Mouse (Mus musculus) heart, embryonic 15.5 days (tissue): Measurements from ENCODE around the gene Adgre5. TPM values are rescaled to one million over a fixed set of nuclear protein-coding genes. Genes with fewer than 3 reads are reported as not detected.

Source experiments
- ATAC-seq: fragments of 200-750 bp; cut with Nextera tagmentation; replicated peaks from 2 replicates; pipeline ENCODE4 v1.8.0; 2017; ENCODE audit warnings: low read depth, moderate TSS enrichment; ENCODE audit not compliant: insufficient number of reproducible peaks, insufficient read depth, low FRiP score
- H3K27ac ChIP-seq: fragments of 300-500 bp; sonication (generic); 2 replicates; pipeline ENCODE4 v1.5.1; 2015; ENCODE audit warnings: mild to moderate bottlenecking, inconsistent platforms
- H3K27me3 ChIP-seq: fragments of 300-500 bp; sonication (generic); 2 replicates; pipeline ENCODE4 v1.6.1; 2015; ENCODE audit warnings: inconsistent platforms
- H3K36me3 ChIP-seq: fragments of 300-500 bp; sonication (generic); 2 replicates; pipeline ENCODE4 v1.6.1; 2015; ENCODE audit warnings: mild to moderate bottlenecking, inconsistent platforms
- H3K4me1 ChIP-seq: fragments of 300-500 bp; sonication (generic); replicated peaks from 2 replicates; pipeline ENCODE4 v1.6.1; 2015; ENCODE audit warnings: inconsistent platforms
- H3K4me2 ChIP-seq: fragments of 300-500 bp; sonication (generic); 2 replicates; pipeline ENCODE4 v1.6.1; 2015; ENCODE audit warnings: inconsistent platforms, mild to moderate bottlenecking, moderate library complexity
- H3K4me3 ChIP-seq: fragments of 300-500 bp; sonication (generic); 2 replicates; pipeline ENCODE4 v1.5.1; 2015; ENCODE audit warnings: mild to moderate bottlenecking, inconsistent platforms
- H3K9ac ChIP-seq: fragments of 300-500 bp; sonication (generic); 2 replicates; pipeline ENCODE4 v1.6.1; 2015; ENCODE audit warnings: mild to moderate bottlenecking, inconsistent platforms
- H3K9me3 ChIP-seq: fragments of 300-500 bp; sonication (generic); replicated peaks from 2 replicates; pipeline ENCODE4 v1.6.1; 2016; ENCODE audit warnings: inconsistent platforms
- WGBS: fragments of 180-500 bp; shearing (Covaris S2); methylation state at CpG from one replicate; pipeline ENCODE4 v1.1.7; 2015; ENCODE audit warnings: mixed read lengths; 5-methylcytosine and 5-hydroxymethylcytosine counted together
- polyA plus RNA-seq: library from polyadenylated mRNA; unstranded; fragments of >200 nt; fragmentation: Nextera tagmentation; extraction: Ambion mirVana; gene quantifications from 2 replicates; pipeline ENCODE4 v1.2.1, GENCODE M21; 2015

Adgre5 gene
- polyA plus RNA-seq, 1 experiment from 2014 or later, result 31.2 TPM

- Histone ChIP-seq H3K27me3 (no peaks in the 10 kb centered on the region), H3K9me3 (no peaks in the 10 kb centered on the region), H3K4me2 (no peak overlapping the region), H3K4me1 (peaks cover 20% of the 10 kb centered on the region), H3K4me3 (no peak overlapping the region), H3K36me3 (no peaks in the 10 kb centered on the region), H3K9ac (no peak overlapping the region), H3K27ac (peak overlapping the region; percentile 94)
- ATAC-seq, result no peak
- WGBS, result 82% methylated on average over 9 of the region's 9 CpGs
These were observed 8.1 kb upstream of the Adgre5 start for GRCm38 (mm10) chr8:83749265-83749664.

DNA sequence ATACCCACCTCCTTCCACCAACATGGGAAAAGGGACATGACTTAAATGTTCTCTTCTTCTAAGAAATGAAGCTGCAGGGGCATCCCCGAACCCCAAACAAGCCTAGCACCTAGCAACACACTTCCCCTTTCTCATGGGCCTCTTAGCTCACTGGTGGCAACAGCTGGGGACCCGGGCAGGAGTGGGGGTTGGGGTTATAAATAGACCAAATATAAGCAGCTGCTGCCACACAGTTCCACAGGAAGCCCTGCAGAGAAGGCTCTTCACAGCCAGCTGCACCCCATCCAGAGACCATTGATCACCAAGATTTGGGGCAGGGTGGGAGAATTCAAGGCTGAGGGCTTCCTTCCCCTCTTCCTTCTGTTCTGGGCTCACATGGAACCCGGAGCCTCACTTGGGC, 7.6 kb upstream of the Adgre5 start:
- Histone ChIP-seq H3K27me3 (no peaks in the 10 kb centered on the region), H3K36me3 (no peaks in the 10 kb centered on the region), H3K9ac (no peak overlapping the region; the same call in 1 of the 2 replicates), H3K27ac (peak overlapping the region; percentile 94), H3K4me2 (peak overlapping the region; percentile 82), H3K4me3 (no peak overlapping the region), H3K9me3 (no peaks in the 10 kb centered on the region), H3K4me1 (peaks cover 20% of the 10 kb centered on the region)
- WGBS, result 37% methylated on average over 3 of the region's 3 CpGs
- peak; percentile 43; the same call in 1 of the 2 replicates for ATAC-seq

GRCm38 (mm10) chr8:83747661-83748346, 6.7 kb upstream of the Adgre5 start:
- Histone ChIP-seq H3K27me3 (no peaks in the 10 kb centered on the region), H3K4me2 (peak overlapping the region; percentile 82), H3K9me3 (no peaks in the 10 kb centered on the region), H3K27ac (peak overlapping the region; percentile 94), H3K4me1 (peaks cover 20% of the 10 kb centered on the region), H3K36me3 (no peaks in the 10 kb centered on the region), H3K4me3 (peak overlapping the region; percentile 51), H3K9ac (peak overlapping the region; percentile 64)
- ATAC-seq, result peak; percentile 88
- WGBS, result under 1% methylated on average over 28 of the region's 28 CpGs

DNA sequence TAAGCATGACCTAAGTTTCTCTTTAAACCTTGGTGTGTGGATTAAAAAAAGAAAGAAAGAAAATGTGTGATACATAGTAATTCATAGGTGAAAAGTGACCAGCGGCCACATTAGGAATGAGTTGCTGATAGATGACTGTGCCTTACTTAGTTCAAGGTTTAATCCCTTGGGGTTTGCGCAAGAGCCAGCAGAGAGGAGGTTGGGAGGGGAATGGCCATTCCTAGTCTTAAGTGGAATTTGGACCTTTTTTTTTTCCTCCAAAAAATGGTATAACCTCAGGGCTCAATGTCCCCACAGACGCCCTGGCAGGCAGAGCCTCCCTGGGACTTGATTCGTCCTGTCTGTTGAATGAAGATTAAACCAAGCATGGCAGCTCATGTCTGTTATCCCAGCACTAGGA, 2.9 kb upstream of the Adgre5 start:
- H3K27me3 ChIP-seq, result no peaks in the 10 kb centered on the region
- no peak overlapping the region for H3K27ac ChIP-seq
- H3K4me3 ChIP-seq, result no peak overlapping the region
- H3K4me2 ChIP-seq, result no peak overlapping the region
- no peak overlapping the region for H3K9ac ChIP-seq
- H3K9me3 ChIP-seq, result no peaks in the 10 kb centered on the region
- 77% methylated on average over 4 of the region's 4 CpGs for WGBS
- ATAC-seq, result no peak
- peaks cover 38% of the 10 kb centered on the region for H3K4me1 ChIP-seq
- no peaks in the 10 kb centered on the region for H3K36me3 ChIP-seq

DNA sequence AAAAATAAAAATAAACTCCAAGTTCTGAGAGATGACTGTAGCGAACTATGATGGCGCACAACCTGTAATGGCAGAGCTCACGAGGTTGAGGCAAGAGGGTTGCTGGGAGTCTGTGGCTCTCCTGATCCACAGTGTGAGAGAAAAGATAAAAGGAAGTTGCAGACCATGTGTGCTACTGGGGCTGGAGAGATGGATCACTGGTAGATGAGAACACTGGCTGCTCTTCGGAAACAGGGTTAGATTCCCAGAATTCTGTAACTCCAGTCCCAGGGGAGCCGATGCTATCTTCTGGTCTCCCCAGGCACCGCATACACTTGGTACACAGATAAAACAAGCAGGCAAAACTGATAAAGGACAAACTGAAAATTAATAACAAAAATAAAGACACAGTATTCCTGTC, 1.8 kb upstream of the Adgre5 start:
- Histone ChIP-seq H3K4me1 (peaks cover 35% of the 10 kb centered on the region), H3K4me2 (no peak overlapping the region), H3K27ac (no peak overlapping the region), H3K36me3 (no peaks in the 10 kb centered on the region), H3K9ac (no peak overlapping the region), H3K4me3 (no peak overlapping the region), H3K27me3 (no peaks in the 10 kb centered on the region), H3K9me3 (no peaks in the 10 kb centered on the region)
- WGBS, result 87% methylated on average over 6 of the region's 6 CpGs
- no peak for ATAC-seq

DNA sequence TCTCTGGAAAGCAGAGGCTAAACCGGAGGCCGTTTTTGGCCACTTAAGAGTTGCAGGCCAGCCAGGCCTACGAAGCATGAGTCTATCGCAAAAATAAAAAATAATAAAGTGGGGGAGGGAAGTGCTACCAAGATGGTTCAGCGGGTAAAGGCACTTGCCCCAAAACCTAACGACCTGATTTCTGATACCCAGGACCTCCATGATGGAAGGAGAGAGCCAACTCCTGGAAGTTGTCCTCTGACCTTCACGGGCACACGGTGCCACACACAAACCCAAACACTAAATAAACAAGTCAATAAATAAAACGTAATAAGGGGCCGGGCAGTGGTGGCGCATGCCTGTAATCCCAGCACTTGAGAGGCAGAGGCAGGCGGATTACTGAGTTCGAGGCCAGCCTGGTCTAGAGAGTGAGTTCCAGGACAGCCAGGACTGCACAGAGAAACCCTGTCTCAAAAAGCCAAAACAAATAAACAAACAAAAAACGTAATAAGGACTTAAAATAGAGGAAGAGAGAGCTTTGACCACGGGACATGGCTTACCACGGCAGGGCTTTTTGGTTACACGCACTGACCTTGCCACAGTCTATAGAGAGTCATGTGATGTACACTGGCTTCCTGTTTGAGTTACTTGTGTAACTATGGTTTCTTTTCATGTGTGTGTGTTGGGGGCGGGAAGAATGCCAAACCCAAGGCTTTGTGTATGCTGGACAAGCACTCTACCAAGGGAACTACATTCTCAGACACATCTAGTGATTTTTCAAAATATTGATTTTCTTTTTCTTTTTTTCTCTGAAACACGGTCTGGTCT, 926 bp upstream of the Adgre5 start:
- Histone ChIP-seq H3K9me3 (no peaks in the 10 kb centered on the region), H3K36me3 (no peaks in the 10 kb centered on the region), H3K4me2 (peak overlapping the region; percentile 90), H3K27me3 (no peaks in the 10 kb centered on the region), H3K9ac (peak overlapping the region; percentile 80), H3K4me1 (peaks cover 39% of the 10 kb centered on the region), H3K4me3 (peak overlapping the region; percentile 69), H3K27ac (peak overlapping the region; percentile 87)
- 76% methylated on average over 19 of the region's 19 CpGs for WGBS
- no peak for ATAC-seq

DNA sequence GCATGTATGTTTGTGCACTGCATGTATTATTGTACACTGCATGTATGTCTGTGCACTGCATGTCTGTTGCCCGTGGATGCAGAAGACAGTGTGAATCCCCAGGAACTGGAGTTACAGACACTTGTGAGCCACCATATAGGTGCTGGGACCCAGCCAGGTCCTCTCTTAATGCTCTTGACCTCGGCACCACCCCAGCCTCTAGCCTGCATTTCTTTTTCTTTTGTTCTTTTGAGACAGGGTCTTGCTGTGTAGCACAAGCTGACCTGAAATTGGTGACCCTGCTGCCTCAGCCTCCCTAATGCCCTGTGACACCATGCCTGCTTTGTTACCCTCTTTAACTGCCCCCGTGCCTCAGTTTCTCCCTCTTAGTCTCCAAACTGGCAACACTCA, 545 bp downstream of the Adgre5 start:
- peak overlapping the region; percentile 87 for H3K27ac ChIP-seq
- H3K4me1 ChIP-seq, result peaks cover 39% of the 10 kb centered on the region
- peak overlapping the region; percentile 90 for H3K4me2 ChIP-seq
- no peak for ATAC-seq
- peak overlapping the region; percentile 69 for H3K4me3 ChIP-seq
- WGBS, result 16% methylated on average over 3 of the region's 3 CpGs
- H3K27me3 ChIP-seq, result no peaks in the 10 kb centered on the region
- no peaks in the 10 kb centered on the region for H3K9me3 ChIP-seq
- H3K9ac ChIP-seq, result peak overlapping the region; percentile 80
- no peaks in the 10 kb centered on the region for H3K36me3 ChIP-seq

DNA sequence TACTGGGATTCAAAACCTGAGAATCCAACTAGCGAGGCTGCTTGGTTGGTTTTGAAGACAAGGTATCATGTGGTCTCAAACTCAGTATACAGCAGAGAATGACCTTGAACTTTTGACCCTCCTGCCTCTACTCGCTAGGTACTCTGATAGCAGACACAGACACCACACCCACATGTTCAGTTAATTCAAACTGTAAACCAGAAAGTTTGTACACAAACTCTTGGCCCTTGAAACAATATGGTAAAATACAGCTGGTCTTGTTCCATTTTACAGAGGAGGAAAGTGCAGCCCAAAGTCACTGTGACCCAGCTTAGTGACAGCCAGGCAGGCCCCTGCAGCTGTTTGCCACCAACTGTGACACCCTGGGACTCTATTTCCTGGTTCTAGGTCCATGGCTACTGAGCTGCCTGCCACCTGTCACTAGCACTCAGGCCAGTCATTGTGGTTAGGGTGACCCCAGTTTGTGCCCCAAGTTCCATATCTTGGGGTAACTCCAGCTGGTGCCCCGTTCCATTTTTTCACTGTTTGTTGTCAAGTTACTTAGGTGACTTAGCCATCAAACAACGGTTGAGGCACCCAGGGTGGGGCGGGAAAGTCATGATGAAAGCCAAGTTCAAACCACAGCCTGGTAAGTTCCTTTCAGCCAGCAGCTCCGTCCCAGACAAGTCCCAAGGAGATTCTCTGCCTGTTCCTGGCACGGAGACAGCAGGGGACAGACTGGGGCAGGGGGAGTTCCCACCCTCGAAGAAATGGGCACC, 1.2 kb downstream of the Adgre5 start:
- ATAC-seq, result no peak
- H3K27me3 ChIP-seq, result no peaks in the 10 kb centered on the region
- H3K4me1 ChIP-seq, result peaks cover 39% of the 10 kb centered on the region
- H3K9me3 ChIP-seq, result no peaks in the 10 kb centered on the region
- whole genome bisulfite sequencing, result 37% methylated on average over 8 of the region's 8 CpGs
- peak overlapping the region; percentile 69 for H3K4me3 ChIP-seq
- peak overlapping the region; percentile 80 for H3K9ac ChIP-seq
- H3K4me2 ChIP-seq, result peak overlapping the region; percentile 90
- no peaks in the 10 kb centered on the region for H3K36me3 ChIP-seq
- H3K27ac ChIP-seq, result peak overlapping the region; percentile 87

DNA sequence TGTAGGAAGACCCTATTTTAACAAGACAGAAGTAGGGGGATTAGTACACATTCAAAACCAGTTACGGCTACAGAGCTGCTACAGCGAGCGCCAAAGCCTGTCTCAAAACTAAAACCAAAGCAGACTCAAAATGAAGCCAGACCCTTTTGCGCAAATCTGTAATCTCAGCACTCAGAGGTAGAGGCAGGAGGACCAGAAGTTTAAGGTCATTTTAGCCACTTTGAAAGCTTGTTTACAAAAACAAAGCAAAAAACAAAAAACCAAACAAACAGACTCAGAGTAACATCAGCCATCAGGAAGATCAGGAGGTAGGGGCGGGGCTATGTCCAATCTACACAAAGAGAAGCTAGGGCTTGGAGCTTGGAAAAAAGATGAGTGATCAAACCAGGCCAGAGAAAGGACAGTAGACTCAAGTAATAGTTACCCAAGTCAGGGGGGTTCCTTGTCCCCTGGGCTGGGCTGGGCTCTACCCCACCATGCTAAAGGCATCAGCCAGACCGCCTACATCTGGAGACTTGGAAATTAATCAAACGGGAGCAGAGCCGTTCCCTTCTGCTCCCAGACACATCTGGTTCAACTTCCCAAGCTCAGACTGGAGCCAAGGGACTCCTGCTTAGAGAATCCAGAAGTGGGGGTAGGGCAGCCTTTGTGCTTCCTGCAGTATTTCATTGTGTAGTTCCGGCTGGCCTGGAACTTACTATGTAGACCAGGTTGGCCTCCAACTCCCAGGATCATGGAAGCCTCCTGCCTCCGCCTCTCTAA, 2.0 kb downstream of the Adgre5 start:
- 72% methylated on average over 10 of the region's 10 CpGs for WGBS
- H3K4me3 ChIP-seq, result peak overlapping the region; percentile 69
- peak overlapping the region; percentile 87 for H3K27ac ChIP-seq
- peak; percentile 33 for ATAC-seq
- peaks cover 42% of the 10 kb centered on the region for H3K4me1 ChIP-seq
- H3K27me3 ChIP-seq, result no peaks in the 10 kb centered on the region
- H3K4me2 ChIP-seq, result peak overlapping the region; percentile 90
- H3K9me3 ChIP-seq, result no peaks in the 10 kb centered on the region
- no peak overlapping the region for H3K9ac ChIP-seq
- H3K36me3 ChIP-seq, result no peaks in the 10 kb centered on the region

- no peaks in the 10 kb centered on the region for H3K36me3 ChIP-seq
- H3K9me3 ChIP-seq, result no peaks in the 10 kb centered on the region
- H3K4me2 ChIP-seq, result peak overlapping the region; percentile 90
- peak overlapping the region; percentile 69; the same call in 1 of the 2 replicates for H3K4me3 ChIP-seq
- 59% methylated on average over 4 of the region's 4 CpGs for WGBS
- H3K27ac ChIP-seq, result peak overlapping the region; percentile 87
- peak; percentile 25; the same call in 1 of the 2 replicates for ATAC-seq
- peaks cover 45% of the 10 kb centered on the region for H3K4me1 ChIP-seq
- H3K27me3 ChIP-seq, result no peaks in the 10 kb centered on the region
- no peak overlapping the region; the same call in 1 of the 2 replicates for H3K9ac ChIP-seq
These were observed 3.1 kb downstream of the Adgre5 start for GRCm38 (mm10) chr8:83737852-83738562.
